10 mouse cellular contexts compared by ENCODE assay signal in the genomic region with DNA sequence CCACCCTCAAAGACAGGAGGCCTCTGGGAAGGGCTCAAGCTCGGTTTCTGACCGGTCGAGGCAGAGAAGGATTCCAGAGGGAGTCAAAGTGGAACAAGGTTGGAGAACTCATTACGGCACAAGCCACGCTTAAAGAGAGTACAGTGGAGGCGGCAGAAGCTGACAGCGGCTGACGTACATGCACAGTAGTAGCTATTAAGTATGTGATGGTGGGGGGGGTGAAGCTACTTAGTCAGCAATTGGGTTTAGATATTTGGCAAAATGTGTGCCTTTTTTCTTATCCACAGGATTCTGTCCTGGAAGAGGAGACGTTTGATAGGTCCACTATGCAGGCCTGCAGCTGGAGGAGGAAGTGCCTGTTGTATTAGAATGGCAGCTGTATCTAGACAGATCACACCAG. TPM values are rescaled to one million over a fixed set of nuclear protein-coding genes. Genes with fewer than 3 reads are reported as not detected.
DNase-seq lines count a peak whose midpoint lies in the region; ATAC-seq and TF ChIP-seq lines count a peak whose summit lies in the region.
"Had no signal": no experiment of that assay in that cellular context is flagged by ENCODE, and none has a peak within 500 bp of the region (broad histone marks: within the 10 kb centered on the region; RNA-seq: fewer than 3 reads in every experiment).

No protein-coding gene starts in this region.

- H3K4me1 ChIP-seq in heart, embryonic 10.5 days = peaks cover 36% of the 10 kb centered on the region
- peaks cover 7% of the 10 kb centered on the region for H3K4me1 ChIP-seq in heart, adult 2 months (ENCODE audit: control insufficient read depth, insufficient read depth, low read length)
- peaks cover 9% of the 10 kb centered on the region for H3K4me1 ChIP-seq in neural tube, embryonic 11.5 days (ENCODE audit: control insufficient read depth, insufficient read depth, low read length)
- H3K4me1 ChIP-seq in midbrain, embryonic 11.5 days (ENCODE audit: control insufficient read depth, insufficient read depth, low read length) = peaks cover 15% of the 10 kb centered on the region

- 76% methylated on average over 9 of the region's 9 CpGs for WGBS in heart, embryonic 10.5 days
- 85% methylated on average over 9 of the region's 9 CpGs for WGBS in heart, adult 2 months
- WGBS in neural tube, embryonic 11.5 days = 63% methylated on average over 9 of the region's 9 CpGs
- 59% methylated on average over 9 of the region's 9 CpGs for WGBS in midbrain, embryonic 11.5 days

- H3K79me2 ChIP-seq in heart, adult 2 months (replicated peaks; ENCODE audit: control insufficient read depth, insufficient read depth, low read length) = no peaks in the 10 kb centered on the region

- intact Hi-C loops in heart, adult 2 months (cut with DNase I) = no loop called here

- ATAC-seq in neural tube, embryonic 11.5 days (ENCODE audit: insufficient read depth, low FRiP score, low TSS enrichment) = no peak
- peak; percentile 38; the same call in 1 of the 2 replicates for ATAC-seq in midbrain, embryonic 11.5 days (ENCODE audit: low FRiP score)
- no peak for ATAC-seq in megakaryocyte progenitor cell, adult 5-6 weeks (replicated peaks; ENCODE audit: poor library complexity)
- ATAC-seq in megakaryocyte, adult 5-6 weeks (ENCODE audit: poor library complexity, severe bottlenecking) = no peak

- DNase-seq in heart, embryonic 10.5 days (ENCODE audit: low spot score) = no peak
- DNase-seq in heart, adult 2 months = no peak
- peak; percentile 18 for DNase-seq in neural tube, embryonic 11.5 days (ENCODE audit: low spot score)
- DNase-seq in neural tube, embryonic 10.5 days (ENCODE audit: extremely low spot score, low spot score) = no peak
- peak; percentile 87 for DNase-seq in midbrain, embryonic 11.5 days (ENCODE audit: low spot score, missing footprints)
- DNase-seq in gastrocnemius, adult 8-10 months (ENCODE audit: low spot score in 2 of 2) = no peak
- DNase-seq: kidney, adult 2 months had no signal

- TF ChIP-seq POLR2A in heart, adult 2 months (IDR thresholded peaks at IDR 0.05; ENCODE audit: insufficient read depth, low read depth, low read length) = no peak

- H3K27me3 ChIP-seq in heart, embryonic 10.5 days (ENCODE audit: insufficient read depth, poor library complexity, severe bottlenecking) = no peaks in the 10 kb centered on the region
- H3K27me3 ChIP-seq in heart, adult 2 months (ENCODE audit: control insufficient read depth, insufficient read depth, low read length) = no peaks in the 10 kb centered on the region
- H3K27me3 ChIP-seq in neural tube, embryonic 11.5 days (ENCODE audit: control insufficient read depth, insufficient read depth, low read length) = no peaks in the 10 kb centered on the region
- no peaks in the 10 kb centered on the region for H3K27me3 ChIP-seq in midbrain, embryonic 11.5 days (ENCODE audit: control insufficient read depth, insufficient read depth, low read length)
- H3K27me3 ChIP-seq: megakaryocyte, embryonic 14.5 days had no signal

- no peaks in the 10 kb centered on the region for H3K9me3 ChIP-seq in heart, embryonic 10.5 days
- H3K9me3 ChIP-seq in neural tube, embryonic 11.5 days (ENCODE audit: control insufficient read depth, low read length) = no peaks in the 10 kb centered on the region
- no peaks in the 10 kb centered on the region for H3K9me3 ChIP-seq in midbrain, embryonic 11.5 days (ENCODE audit: control insufficient read depth, low read length)
- H3K9me3 ChIP-seq: megakaryocyte, embryonic 14.5 days had no signal

- no peak overlapping the region for H3K4me2 ChIP-seq in neural tube, embryonic 11.5 days (ENCODE audit: low read depth)
- H3K4me2 ChIP-seq in midbrain, embryonic 11.5 days = no peak overlapping the region

- no peak overlapping the region for H3K4me3 ChIP-seq in heart, embryonic 10.5 days
- no peak overlapping the region for H3K4me3 ChIP-seq in heart, adult 2 months
- no peak overlapping the region for H3K4me3 ChIP-seq in neural tube, embryonic 11.5 days (ENCODE audit: low read depth, low read length)
- H3K4me3 ChIP-seq in midbrain, embryonic 11.5 days (ENCODE audit: low read depth, low read length) = no peak overlapping the region
- H3K4me3 ChIP-seq: megakaryocyte, embryonic 14.5 days had no signal

- TF ChIP-seq EP300 in heart, adult 2 months (IDR thresholded peaks at IDR 0.05; ENCODE audit: insufficient read depth, low read depth, low read length) = no peak

- peak overlapping the region; percentile 75 for H3K27ac ChIP-seq in heart, embryonic 10.5 days
- H3K27ac ChIP-seq in heart, adult 2 months = no peak overlapping the region
- H3K27ac ChIP-seq in neural tube, embryonic 11.5 days (ENCODE audit: low read depth, low read length) = peak overlapping the region; percentile 79
- H3K27ac ChIP-seq in midbrain, embryonic 11.5 days (ENCODE audit: low read depth, low read length) = peak overlapping the region; percentile 86

- TF ChIP-seq CTCF in heart, adult 2 months (IDR thresholded peaks at IDR 0.05) = no peak

- H3K36me3 ChIP-seq in heart, embryonic 10.5 days = no peaks in the 10 kb centered on the region
- no peaks in the 10 kb centered on the region for H3K36me3 ChIP-seq in heart, adult 2 months (ENCODE audit: control insufficient read depth, insufficient read depth, low read length)
- no peaks in the 10 kb centered on the region for H3K36me3 ChIP-seq in neural tube, embryonic 11.5 days (ENCODE audit: control insufficient read depth, insufficient read depth, low read length)
- no peaks in the 10 kb centered on the region for H3K36me3 ChIP-seq in midbrain, embryonic 11.5 days (ENCODE audit: control insufficient read depth, insufficient read depth, low read length)

- no peak overlapping the region for H3K9ac ChIP-seq in heart, adult 2 months (ENCODE audit: low read depth, low read length)
- peak overlapping the region; percentile 35; the same call in 1 of the 2 replicates for H3K9ac ChIP-seq in neural tube, embryonic 11.5 days (ENCODE audit: low read length)
- H3K9ac ChIP-seq in midbrain, embryonic 11.5 days (ENCODE audit: low read length) = peak overlapping the region; percentile 53

RNA-seq across cellular contexts. Expression of a gene that starts 42.8 kb away (rescaled TPM):
- polyA plus RNA-seq in heart, embryonic 10.5 days (2016; fragmentation: Nextera tagmentation; extraction: Ambion mirVana) = 0.15 and 0.60 TPM in 2 replicates
- under 1 TPM in 1 of 2 experiments, not detected in 1; 0.11 TPM for total RNA-seq in heart, adult 2 months (2021)
- polyA plus RNA-seq in heart, adult 2 months (2012; rRNA removed) = 0.04 and 0.09 TPM in 2 replicates
- polyA plus RNA-seq in neural tube, embryonic 11.5 days (2014; fragmentation: Nextera tagmentation; extraction: Ambion mirVana) = 276 and 332 TPM in 2 replicates
- 179 and 186 TPM in 2 replicates for polyA plus RNA-seq in midbrain, embryonic 11.5 days (2014; fragmentation: Nextera tagmentation; extraction: Ambion mirVana)
- 0.22 TPM in 1 of 2 replicates, not detected in the other for total RNA-seq in megakaryocyte progenitor cell, adult 5-6 weeks (2015)
- total RNA-seq in megakaryocyte progenitor cell, adult 5-6 weeks (2017) = not detected in 2 replicates
- not detected in 2 replicates for total RNA-seq in megakaryocyte, adult 5-6 weeks (2015)
- total RNA-seq in megakaryocyte, adult 5-6 weeks (2017) = not detected in 2 replicates
- total RNA-seq in gastrocnemius, adult 8-10 months (2022) = not detected

RNA-seq across cellular contexts. Expression of a gene that starts 43.2 kb away (rescaled TPM):
- 71.8 and 86.3 TPM in 2 replicates for polyA plus RNA-seq in heart, embryonic 10.5 days (2016; fragmentation: Nextera tagmentation; extraction: Ambion mirVana)
- total RNA-seq in heart, adult 2 months (2021) = 10 to 100 TPM; 58.2 to 63.9 TPM
- 16.7 and 24.5 TPM in 2 replicates for polyA plus RNA-seq in heart, adult 2 months (2012; rRNA removed)
- 68.3 and 71.7 TPM in 2 replicates for polyA plus RNA-seq in neural tube, embryonic 11.5 days (2014; fragmentation: Nextera tagmentation; extraction: Ambion mirVana)
- polyA plus RNA-seq in midbrain, embryonic 11.5 days (2014; fragmentation: Nextera tagmentation; extraction: Ambion mirVana) = 73.5 and 79.6 TPM in 2 replicates
- total RNA-seq in megakaryocyte progenitor cell, adult 5-6 weeks (2015) = 52.5 and 59.4 TPM in 2 replicates
- total RNA-seq in megakaryocyte progenitor cell, adult 5-6 weeks (2017) = 79.3 and 80.0 TPM in 2 replicates
- total RNA-seq in megakaryocyte, adult 5-6 weeks (2015) = 32.5 and 36.1 TPM in 2 replicates
- total RNA-seq in megakaryocyte, adult 5-6 weeks (2017) = 42.1 and 43.6 TPM in 2 replicates
- 10 to 100 TPM in 1 of 4 experiments, 1 to 10 TPM in 3; 5.8 to 10.2 (median 8.1) TPM for total RNA-seq in gastrocnemius, adult 8-10 months (2022)

Comparison
In these comparisons a context has a peak if more than half of its experiments do, and no peak if none do; other contexts are left out.
1. DNase-seq: peak in neural tube, embryonic 11.5 days (single experiment) and midbrain, embryonic 11.5 days (single experiment); none in heart, embryonic 10.5 days (single experiment), heart, adult 2 months (0 of 2), neural tube, embryonic 10.5 days (single experiment) and gastrocnemius, adult 8-10 months (0 of 2).